Mouse (Mus musculus): ENCODE measurements around the gene Fmo5.

The Fmo5 gene

GRCm38 (mm10) chr3:97628391-97629001, at the start of gene Fmo5:
Gene Fmo5, plus strand, starts transcription at chr3:97628804.
- no peak for DNase-seq

- DNase-seq = peak; percentile 53
These were observed 43.0 kb upstream of the Fmo5 start for GRCm38 (mm10) chr3:97585383-97586160.

- DNase-seq = no peak
These were observed 40.9 kb upstream of the Fmo5 start for GRCm38 (mm10) chr3:97587656-97588055.

DNA sequence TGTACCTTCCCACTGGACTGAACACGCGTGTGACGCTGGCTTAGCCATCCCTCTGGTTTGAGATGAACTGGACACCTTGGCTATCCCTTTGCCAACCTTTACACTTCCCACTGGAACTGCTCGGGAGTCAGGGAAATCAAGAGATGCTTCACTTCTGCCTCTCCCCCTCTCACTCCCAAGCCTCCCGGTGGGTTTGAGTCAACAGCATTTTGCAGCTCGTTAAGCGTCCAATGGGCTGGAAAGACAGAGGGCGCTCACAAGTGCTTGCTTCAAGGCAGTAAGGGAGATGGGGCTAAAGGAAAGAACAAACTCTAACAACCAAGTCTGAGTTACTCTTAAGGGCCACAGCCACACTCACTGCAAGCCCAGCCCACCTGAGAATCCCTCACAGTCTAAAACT, 37.9 kb upstream of the Fmo5 start:
- no peak for DNase-seq

DNA sequence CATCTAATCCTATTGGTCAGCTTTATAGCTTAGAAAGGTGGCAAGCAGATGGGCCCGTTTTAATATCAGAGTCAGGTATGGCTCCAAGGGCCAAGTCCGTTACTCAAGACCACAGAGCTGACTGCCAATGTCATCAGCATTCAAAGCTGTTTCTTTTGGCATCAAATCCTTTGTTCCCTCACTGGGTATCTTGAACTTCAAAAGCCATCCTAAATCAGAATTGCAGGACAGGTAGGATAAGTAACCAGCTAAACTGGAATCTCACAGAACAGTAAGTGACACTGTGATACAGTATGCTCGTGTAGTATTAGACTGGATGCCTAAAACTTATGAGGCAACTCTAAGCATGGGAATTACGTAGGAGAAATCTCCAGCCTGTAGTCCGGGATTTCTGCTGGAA, 35.5 kb upstream of the Fmo5 start:
- DNase-seq = no peak

DNA sequence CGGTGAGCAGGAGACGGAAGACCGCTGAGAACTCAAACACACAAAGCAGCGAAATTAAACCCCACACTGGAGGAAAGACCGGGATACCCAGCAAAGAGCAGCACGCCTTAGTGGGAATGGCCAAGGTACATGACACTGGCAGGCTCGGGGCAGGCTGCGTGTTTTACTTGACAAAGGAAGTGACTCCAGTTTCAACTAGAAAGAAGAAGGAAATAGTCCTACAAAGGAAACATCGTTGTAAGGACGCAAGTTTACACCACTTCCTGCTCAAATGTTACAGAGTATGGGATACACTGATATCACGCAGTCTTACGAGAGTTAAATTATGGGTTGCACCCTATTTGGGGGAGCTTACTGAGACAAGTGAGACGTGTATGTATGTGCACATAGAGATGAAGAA, 34.5 kb upstream of the Fmo5 start:
- no peak for DNase-seq

DNA sequence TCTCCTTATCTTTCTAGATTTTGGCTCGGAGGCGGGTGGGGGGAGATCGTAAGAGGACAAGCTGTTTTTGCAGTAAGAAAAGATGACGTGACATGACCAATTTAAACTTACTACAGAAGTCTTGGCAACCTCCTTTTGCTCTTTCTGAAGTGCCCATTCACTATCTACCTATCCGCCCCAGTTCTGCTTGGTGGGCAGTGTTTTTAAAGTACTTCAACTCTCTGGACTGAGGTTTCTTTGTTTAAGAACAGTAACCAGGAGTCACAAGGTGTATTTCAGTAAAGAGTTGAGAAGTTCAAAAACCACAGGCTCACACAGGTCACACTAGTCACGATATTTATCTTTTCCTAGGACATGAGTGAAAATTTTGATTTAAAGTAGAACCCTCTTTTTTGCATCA, 33.5 kb upstream of the Fmo5 start:
- no peak for DNase-seq

GRCm38 (mm10) chr3:97596796-97597195, 31.8 kb upstream of the Fmo5 start:
- no peak for DNase-seq

- DNase-seq = no peak
These were observed 28.4 kb upstream of the Fmo5 start for GRCm38 (mm10) chr3:97600050-97600832.

- peak; percentile 19 for DNase-seq
These were observed 19.3 kb upstream of the Fmo5 start for GRCm38 (mm10) chr3:97609201-97609844.

DNA sequence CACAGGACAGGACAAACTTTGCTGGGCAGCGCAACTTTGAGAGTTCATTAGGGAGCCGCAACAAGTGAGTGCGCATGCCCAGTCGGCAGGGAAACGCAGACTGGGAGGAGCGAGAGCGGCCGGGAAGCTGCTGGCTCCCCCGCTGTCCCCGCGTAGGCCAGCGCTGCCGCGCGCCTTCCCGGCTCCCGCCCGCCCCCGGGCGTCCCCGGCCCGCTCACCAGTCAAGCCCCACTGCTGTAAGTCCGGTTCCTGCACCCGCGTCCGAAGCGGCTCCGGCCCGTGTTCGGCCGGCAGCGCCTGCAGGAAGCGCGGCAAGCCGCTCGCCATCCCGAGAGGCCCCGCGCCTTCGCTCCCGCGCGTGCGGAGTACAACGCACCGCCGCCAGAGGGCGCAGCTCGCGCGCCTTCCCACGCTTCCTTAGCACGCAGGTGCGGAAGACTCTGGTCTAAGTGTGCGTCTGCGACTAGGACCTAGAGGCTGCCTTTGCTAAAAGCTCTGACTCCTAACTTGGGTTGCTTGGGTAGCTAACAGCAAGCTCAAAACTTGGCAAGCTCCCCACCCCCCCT, 18.7 kb upstream of the Fmo5 start, which contains the start of gene Chd1l:
TSS of gene Chd1l (minus strand) at position 359 of the 566 bp plus-strand sequence.
- peak; percentile 88 for DNase-seq

- DNase-seq = no peak
These were observed 17.6 kb upstream of the Fmo5 start for GRCm38 (mm10) chr3:97611021-97611420.

- DNase-seq = no peak
These were observed 13.4 kb upstream of the Fmo5 start for GRCm38 (mm10) chr3:97615154-97615553.

DNA sequence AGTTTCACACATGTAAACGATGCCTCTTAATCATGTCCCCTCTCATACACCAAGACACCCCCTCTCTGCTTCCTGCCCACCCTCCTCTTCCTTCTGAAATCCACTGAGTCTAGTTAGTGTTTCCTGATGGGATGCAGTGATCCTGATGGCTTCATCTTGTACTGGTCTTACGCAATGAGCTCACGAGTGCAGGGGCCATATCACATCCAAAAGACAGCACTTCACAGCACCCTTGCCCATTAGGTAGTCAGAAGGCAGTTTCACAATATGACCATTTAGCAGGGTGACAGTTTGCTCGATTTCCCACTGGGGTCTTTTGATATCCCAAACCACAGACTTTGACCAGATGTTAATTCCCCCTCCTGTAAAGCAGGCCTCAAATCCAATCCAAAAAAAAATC, 12.7 kb upstream of the Fmo5 start:
- no peak for DNase-seq

GRCm38 (mm10) chr3:97617091-97617825, 11.3 kb upstream of the Fmo5 start:
- DNase-seq = no peak

DNA sequence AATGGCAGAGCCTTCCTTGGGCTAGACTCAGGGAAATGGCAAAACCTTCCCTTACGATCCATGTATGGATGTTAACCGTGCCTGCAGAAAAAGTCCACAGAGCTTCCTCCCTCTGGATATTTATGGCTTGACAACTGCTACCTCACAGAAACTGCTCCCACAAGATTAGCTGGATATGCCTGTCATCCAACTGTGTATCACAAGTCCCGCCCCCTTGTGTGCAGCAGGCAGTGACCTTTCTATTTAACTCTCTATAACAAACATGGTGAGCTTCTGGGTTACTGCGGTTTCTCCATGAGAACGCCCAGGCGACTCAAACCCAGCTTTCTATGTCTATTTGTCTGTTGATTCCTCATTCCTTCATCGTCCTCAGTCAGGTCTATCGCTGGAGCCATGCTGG, 10.7 kb upstream of the Fmo5 start:
- DNase-seq = no peak

GRCm38 (mm10) chr3:97620657-97621056, 7.9 kb upstream of the Fmo5 start:
- DNase-seq = no peak

- DNase-seq = no peak
These were observed 4.0 kb upstream of the Fmo5 start for GRCm38 (mm10) chr3:97624611-97625010.

- DNase-seq = no peak
These were observed 711 bp upstream of the Fmo5 start for GRCm38 (mm10) chr3:97627893-97628292.

- DNase-seq = no peak
These were observed 1.3 kb downstream of the Fmo5 start for GRCm38 (mm10) chr3:97629941-97630340.

GRCm38 (mm10) chr3:97630746-97631145, 2.1 kb downstream of the Fmo5 start:
- DNase-seq = no peak

- DNase-seq = no peak
These were observed 2.8 kb downstream of the Fmo5 start for GRCm38 (mm10) chr3:97631258-97631860.

Data from cerebellum, adult 11 months (tissue).